Mouse (Mus musculus) layer of hippocampus, postnatal 10 days (tissue): ENCODE measurements around the gene Gm14412. TPM values are rescaled to one million over a fixed set of nuclear protein-coding genes. Genes with fewer than 3 reads are reported as not detected.
"Not testable (repeated sequence)": the region's sequence is repeated elsewhere in the genome, so short reads cannot be mapped to it uniquely, and the experiment has no call there.

Source experiments
- DNase-seq, 2 experiments: peaks; one replicate each; pipeline ENCODE4 v3.0.0; 2021; ENCODE audit warnings: low spot score in 2 of 2
- long read RNA-seq: library from polyadenylated mRNA; stranded (forward); transcript quantifications from one replicate; pipeline ENCODE4 v2.0.0, GENCODE M21; 2023
- total RNA-seq, 2 experiments: library from RNA; stranded (reverse); gene quantifications; 2 replicates each; pipeline ENCODE4 v1.2.3; 2021

Gm14412 gene
- 1 to 10 TPM; 2.2 to 2.8 TPM for total RNA-seq
- long read RNA-seq: 0 reads

DNA sequence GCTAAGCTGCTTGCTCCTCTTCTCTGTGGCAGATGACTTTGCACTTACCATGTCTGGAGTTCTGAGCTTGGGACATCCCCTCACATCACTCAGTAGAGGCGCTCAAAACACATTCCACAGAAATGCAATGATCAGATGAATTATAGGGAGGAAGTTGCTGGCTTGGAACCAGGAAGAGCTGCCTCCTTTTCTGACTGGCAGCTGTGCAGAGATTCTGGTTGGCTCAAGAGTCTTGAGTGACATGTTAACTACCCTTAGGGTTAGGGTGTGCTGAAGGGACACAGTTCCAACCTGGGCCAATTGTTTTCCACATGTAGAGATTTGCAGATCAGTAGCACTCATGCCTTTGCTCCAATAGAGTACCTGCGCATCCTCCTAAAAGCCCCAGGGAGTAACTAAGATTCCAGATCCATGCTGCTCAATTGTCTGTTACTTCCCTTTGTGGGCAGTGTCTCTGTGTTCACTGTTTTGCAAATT, at the start of gene Gm14412:
Gene Gm14412, minus strand, starts transcription at position 51 of the 477 bp plus-strand sequence.
- DNase-seq: not testable (repeated sequence)

DNA sequence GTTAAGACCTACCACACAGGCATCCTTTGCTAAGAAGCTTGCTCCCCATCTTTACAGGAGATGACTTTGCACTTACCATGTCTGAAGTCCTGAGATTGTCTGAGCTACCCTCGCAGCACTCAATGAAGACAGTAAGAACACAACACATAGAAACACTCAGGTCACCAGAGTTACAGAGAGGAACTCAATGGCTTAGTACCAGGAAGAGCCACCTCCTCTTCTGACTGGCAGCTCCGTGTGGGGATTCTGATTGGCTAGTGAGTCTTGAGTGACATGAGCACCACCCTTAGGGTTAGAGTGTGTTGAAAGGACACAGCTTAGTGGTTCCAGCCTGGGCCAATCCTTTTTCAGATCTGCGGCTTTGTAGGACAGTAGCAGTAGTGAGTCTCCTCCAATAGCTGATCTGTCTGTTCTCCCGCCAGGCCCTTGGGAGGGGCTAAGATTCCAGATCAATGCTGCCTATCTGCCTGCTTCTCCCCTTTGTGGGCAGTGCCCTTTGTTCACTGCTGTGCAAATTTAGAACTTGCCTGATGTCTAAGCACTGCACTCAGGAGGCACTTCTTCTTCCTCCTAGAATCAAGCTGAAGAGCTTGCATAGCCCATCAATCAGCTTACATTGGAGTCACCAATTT, 5.7 kb upstream of the Gm14412 start:
- DNase-seq: not testable (repeated sequence)

DNA sequence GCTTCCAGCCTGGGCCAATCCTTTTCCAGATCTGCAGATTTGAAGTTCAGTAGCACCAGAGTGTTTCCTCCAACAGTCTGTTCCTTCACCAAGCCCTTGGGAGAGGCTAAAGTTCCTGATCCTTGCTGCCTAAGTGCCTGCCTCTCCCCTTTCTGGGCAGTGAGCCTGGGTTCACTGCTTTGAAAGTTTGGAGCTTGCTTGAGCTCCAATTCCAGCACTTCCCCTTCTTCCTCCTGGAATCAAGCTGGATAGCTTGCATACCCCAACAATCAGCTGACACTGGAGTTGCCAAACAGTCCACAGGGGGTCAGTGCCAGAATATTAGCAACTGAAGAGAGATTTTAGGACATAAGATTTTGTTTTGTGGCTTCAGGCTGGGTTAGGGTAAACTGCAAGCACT, 2.7 kb downstream of the Gm14412 start:
- not testable (repeated sequence) for DNase-seq

DNA sequence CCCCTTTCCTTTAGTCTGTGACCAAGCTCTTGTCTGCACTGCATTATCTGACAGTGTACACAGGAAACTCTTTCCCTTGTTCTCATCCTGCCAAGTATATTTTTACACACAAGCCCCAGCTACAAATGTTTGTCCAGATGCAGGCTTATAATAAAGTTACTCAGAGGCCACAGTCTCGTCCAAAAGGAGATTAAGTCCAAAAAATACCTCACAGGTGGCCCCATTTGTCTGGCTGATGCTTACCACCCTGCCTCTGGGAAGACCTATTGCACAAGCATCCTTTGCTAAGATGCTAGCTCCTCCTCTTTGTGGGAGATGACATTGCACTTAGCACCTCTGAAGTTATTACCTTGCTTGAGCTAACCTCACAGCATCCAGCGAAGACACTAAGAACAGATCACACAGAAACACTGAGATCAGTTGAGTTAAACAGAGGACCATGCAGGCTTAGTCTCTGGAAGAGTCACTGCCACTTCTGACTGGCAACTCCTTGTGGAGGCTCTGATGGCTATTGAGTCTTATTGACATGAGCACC, 3.3 kb downstream of the Gm14412 start:
- not testable (repeated sequence) for DNase-seq

DNA sequence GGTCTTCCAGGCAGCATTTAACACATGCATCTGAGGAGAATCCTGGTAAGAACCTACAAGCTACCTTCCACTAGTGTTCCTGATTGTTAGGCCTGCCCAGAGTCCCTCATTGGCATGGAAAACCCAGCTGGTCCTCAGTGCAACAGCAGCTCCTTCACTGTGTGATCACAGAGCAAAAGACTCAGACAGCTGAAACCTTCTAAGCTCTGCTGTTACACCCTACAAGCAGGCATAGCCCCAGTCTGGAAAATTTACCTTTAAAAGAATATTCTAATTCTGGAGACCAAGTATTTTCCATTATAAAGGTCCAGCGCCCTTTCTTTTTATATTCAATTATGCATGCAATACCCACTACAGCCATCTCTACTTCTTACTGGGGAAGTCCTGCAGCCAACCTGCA, 5.1 kb downstream of the Gm14412 start:
- DNase-seq: no peak

DNA sequence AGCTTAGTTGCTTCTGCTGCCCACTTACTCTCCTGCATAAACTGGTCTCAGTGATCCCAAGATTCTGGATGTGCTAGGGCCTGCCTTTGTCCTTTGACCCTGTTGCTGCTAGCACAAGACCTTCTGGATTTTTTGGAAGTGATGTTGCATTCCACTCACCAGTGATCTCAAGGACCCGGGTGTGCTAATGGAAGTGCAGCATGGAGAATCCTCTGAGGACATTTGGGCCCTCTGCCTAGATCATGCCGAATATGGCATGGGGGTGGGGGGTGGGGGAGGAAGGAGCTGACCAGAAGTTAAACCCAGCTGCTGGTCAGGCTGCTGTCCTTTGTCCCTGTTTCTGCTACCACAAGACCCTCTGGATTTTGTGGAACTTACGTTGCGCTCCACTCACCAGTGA, 14.5 kb downstream of the Gm14412 start:
- DNase-seq: not testable (repeated sequence)

DNA sequence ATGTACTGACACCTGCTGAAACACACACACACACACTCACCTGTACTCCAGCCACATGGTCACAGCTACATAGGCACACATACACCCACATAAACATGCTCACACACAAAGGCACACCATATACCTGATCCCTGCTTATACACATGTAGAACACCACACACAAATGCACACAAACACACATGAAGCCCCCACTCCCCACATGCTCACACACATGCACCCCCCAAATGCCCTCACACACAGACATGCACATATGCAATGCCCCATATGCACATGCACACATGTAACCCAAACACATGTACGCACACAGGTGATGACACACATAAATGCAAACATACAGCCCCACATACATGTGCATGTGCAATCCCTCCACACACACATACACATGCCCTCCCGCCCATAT, 19.1 kb downstream of the Gm14412 start:
- not testable (repeated sequence) for DNase-seq

DNA sequence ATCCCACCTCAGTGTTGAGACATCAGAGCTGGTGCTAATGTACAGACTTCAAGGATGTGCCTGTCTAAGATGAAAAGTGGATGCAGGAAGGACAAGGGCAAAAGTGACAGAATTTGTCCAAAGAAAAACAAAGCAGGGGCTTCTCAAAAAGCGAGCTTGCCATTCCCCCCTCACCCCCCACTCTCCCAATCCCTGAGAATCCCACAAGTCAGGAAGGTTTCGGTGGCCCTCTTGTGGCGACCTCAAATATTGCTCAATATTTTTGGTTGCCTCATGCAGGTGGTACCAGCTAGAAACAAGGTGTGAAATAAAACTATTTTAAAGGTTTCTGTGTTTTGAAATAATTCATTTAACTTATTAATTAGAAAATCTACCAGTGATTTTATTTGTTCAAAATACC, 40.4 kb downstream of the Gm14412 start:
- DNase-seq: not testable (repeated sequence)

DNA sequence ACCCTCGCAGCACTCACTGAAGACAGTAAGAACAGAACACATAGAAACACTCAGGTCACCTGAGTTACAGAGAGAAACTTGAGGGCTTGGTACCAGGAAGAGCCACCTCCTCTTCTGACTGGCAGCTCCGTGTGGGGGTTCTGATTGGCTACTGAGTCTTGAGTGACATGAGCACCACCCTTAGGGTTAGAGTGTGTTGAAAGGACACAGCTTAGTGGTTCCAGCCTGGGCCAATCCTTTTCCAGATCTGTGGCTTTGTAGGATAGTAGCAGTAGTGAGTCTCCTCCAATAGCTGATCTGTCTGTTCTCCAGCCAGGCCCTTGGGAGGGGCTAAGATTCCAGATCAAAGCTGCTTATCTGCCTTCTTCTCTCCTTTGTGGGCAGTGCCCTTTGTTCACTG, 46.4 kb downstream of the Gm14412 start:
- DNase-seq: not testable (repeated sequence)

DNA sequence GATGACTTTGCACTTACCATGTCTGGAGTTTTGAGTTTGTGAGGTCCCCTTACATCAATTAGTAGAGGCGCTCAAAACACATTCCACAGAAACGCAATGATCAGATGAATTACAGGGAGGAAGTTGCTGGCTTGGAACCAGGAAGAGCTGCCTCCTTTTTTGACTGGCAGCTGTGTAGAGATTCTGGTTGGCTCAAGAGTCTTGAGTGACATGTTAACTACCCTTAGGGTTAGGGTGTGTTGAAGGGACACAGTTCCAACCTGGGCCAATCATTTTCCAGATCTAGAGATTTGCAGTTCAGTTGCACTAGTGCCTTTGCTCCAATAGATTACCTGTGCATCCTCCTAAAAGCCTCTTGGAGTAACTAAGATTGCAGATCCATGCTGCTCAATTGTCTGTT, 51.9 kb downstream of the Gm14412 start:
- not testable (repeated sequence) for DNase-seq

DNA sequence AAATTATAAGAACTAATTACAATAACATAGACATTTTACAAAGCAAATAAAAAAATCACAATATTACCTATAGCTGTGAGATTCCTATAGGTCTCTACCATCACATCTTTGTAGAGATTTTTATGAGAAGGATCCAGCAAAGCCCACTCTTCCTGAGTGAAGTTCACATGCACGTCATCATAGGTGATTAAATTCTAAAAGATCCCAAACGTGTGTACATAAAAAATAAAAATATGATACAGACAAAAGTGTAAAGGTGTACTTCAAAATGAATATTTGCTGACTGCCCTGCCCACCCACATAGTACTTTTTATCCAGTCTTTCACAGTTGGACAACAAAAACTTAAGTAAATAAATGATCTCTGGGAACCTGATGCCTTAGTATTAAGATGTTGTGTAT, 57.2 kb downstream of the Gm14412 start, which contains the start of gene Gm14409:
Gene Gm14409, minus strand, starts transcription at position 101 of the 400 bp plus-strand sequence.
- not testable (repeated sequence) for DNase-seq

Other genes starting within 250 kb of the Gm14412 start
- 1 to 10 TPM in 1 of 2 experiments, under 1 TPM in 1; 0.91 to 1.5 TPM for gene Gm14401, start 250.0 kb downstream of the Gm14412 start, total RNA-seq
- gene Gm14410, start 117.9 kb downstream of the Gm14412 start, total RNA-seq: 10 to 100 TPM; 61.6 to 70.5 TPM
- 1 to 10 TPM; 1.3 TPM for gene Gm14409, start 57.3 kb downstream of the Gm14412 start, total RNA-seq
- gene Gm14418, start 74.0 kb upstream of the Gm14412 start, total RNA-seq: 10 to 100 TPM; 31.6 to 37.6 TPM
- gene Zfp970, start 140.4 kb upstream of the Gm14412 start, total RNA-seq: 10 to 100 TPM; 28.7 to 30.8 TPM
- 10 to 100 TPM; 28.2 to 29.1 TPM for gene Gm14403, start 173.9 kb upstream of the Gm14412 start, total RNA-seq